Mouse (Mus musculus) left cerebral cortex, adult 2 months (tissue): ENCODE measurements around the gene Aebp1. TPM values are rescaled to one million over a fixed set of nuclear protein-coding genes. Genes with fewer than 3 reads are reported as not detected.

Source experiments
- DNase-seq, 2 experiments: peaks; one replicate each; pipeline ENCODE4 v3.0.0; 2021 to 2022; ENCODE audit warnings: low spot score in 2 of 2, mixed read lengths in 1 of 2; ENCODE audit errors: extremely low spot score in 1 of 2
- H3K27ac ChIP-seq: fragments of 200-600 bp; 2 replicates; pipeline ENCODE4 v1.8.1; 2022
- H3K4me3 ChIP-seq: fragments of 200-600 bp; 2 replicates; pipeline ENCODE4 v1.8.1; 2022
- CTCF ChIP-seq: fragments of 200-600 bp; IDR thresholded peaks from 2 replicates; pipeline ENCODE4 v1.8.1; 2022; ENCODE audit warnings: antibody characterized with exemption, mild to moderate bottlenecking, moderate library complexity
- intact Hi-C: fragments of 180-260 bp; cut with DNase I; formaldehyde crosslinking; loops from one replicate; pipeline ENCODE4 v1.15.1; 2025
- total RNA-seq, 2 experiments: library from RNA; stranded (reverse); gene quantifications; 2 replicates each; pipeline ENCODE4 v1.2.3; 2021

Gene Aebp1
- total RNA-seq, 2 experiments from 2014 or later, result 16.5 to 22.8 TPM

DNA sequence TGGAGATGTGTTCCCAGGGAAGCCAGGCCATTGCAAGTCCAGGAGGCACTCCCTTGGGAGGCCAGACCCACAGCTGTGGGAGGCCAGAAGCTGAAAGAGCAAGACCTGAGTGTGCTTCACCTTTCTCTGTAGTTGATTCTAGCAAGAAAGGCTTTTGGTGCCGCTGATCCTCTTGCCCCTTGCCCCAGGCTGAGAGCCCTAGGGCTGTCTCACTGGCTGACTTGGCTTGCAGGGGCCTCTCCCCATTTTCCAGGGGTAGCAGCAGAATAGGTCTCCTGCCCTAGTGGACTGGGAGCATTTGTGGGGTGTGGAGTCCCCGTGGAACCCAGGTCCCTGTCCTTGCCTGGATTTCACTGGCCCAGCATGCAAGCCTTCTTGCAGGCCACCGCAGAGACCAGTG, 39.6 kb downstream of the Aebp1 start:
- Histone ChIP-seq H3K4me3 (peak overlapping the region; percentile 33; the same call in 1 of the 2 replicates), H3K27ac (peak overlapping the region; percentile 73)
- TF ChIP-seq CTCF, result no peak
- DNase-seq, result no peak
- intact Hi-C loops, result no loop called here

DNA sequence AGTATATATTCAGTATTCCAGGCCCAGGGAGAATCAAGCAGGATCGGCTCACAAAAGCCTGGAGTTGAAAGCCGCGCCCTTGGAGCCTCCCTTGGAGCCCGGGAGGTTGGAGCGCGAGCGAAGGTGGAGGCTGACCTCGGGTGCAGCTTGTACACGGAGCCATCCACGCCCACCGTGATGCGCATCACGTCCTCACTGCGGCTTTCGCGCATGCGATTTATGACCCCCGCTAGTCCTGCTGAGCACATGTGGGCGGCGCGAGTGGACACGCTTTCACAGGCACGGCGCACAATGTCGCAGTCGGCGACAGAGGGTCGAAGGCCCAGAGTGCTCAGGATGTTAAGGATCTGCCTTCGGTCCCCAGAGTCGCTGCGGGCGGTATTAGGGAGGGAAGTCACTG, 40.2 kb downstream of the Aebp1 start:
- peak overlapping the region; percentile 73 for H3K27ac ChIP-seq
- TF ChIP-seq CTCF, result no peak
- intact Hi-C loops, result no loop called here
- peak; percentile 50 to 71 for DNase-seq
- H3K4me3 ChIP-seq, result peak overlapping the region; percentile 33

DNA sequence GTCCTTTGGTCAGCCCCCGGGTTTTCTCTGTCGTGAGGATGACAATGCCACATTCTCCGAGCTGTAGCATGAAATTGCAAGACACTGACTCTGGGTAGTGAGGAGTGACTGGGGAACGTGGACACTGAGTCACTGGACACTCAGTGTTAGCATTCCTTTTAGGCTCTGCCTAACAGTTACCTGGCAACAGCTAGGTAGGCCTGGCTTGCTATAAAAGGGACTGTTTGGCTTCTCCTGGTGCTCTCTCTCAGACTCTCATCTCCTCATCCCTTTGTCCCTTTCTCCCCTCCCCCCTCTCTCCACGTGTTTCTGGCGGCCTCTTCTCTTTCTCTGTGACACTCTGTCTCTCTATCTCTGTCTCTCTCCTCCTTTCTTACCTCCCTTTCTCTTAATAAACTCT, 40.6 kb downstream of the Aebp1 start:
- DNase-seq, result no peak
- intact Hi-C loops, result no loop called here
- no peak for TF ChIP-seq CTCF
- peak overlapping the region; percentile 33 for H3K4me3 ChIP-seq
- peak overlapping the region; percentile 73 for H3K27ac ChIP-seq

DNA sequence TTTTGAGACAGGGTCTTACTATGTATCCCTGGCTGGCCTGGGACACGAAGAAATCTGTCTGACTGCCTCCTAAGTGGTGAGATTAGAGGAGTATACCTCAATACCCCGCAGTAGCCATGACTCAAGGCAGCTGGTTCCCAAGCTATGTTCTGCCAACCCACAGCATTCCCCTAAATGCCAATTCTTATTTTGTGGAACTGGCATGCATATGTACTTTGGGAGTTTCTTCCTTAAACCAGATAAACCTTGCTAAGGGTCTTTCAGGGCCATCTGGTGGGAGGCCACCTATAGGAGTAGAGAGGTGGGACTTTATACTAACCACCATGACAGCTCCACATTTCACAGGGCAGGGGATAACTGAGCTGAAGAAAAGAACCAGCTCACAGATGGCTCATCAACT, 42.1 kb downstream of the Aebp1 start:
- Histone ChIP-seq H3K4me3 (no peak overlapping the region), H3K27ac (no peak overlapping the region; the same call in none of the 2 replicates)
- no peak for TF ChIP-seq CTCF
- intact Hi-C loops, result no loop called here
- DNase-seq, result peak in 1 of 2 experiments; percentile 33

DNA sequence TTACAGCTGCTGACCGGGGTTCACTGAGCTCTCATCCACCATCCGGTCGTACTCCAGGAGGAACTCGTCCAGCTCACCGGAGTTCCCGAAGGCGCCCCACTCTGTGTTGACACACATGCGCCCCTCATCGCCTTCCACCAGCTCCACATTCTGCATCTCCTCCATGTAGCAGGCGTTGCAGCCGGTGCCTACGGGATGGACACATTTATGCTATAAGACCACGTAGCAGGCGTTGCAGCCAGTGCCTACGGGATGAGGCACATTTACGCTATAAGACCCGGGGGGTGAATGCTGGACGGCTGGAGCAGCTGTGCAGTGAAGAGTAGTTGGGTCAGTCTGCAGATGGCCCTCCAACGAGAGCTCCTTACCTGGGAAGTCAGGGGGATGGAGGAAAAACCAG, 42.6 kb downstream of the Aebp1 start:
- intact Hi-C loops, result no loop called here
- TF ChIP-seq CTCF, result no peak

DNA sequence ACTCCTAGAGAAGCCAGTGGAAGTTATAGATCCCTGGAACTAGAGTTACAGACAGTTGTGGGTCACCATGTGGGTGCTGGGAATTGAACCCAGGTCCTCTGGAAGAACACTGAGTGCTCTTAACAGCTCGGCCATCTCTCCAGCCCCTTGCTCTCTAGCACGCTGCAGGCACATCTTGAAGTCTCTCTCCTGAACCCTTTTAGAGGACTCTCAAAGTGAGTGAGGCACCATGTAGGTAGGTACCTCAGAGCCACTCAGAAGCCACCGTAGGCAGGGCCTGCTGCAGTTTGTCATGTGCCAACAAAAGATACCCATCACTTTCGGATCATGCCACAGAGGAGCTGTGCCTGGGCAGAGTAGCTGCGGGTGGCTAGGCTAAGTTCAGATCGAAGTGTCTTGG, 43.1 kb downstream of the Aebp1 start:
- no peak for TF ChIP-seq CTCF
- no peak for DNase-seq
- no peak overlapping the region for H3K4me3 ChIP-seq
- intact Hi-C loops, result no loop called here
- no peak overlapping the region for H3K27ac ChIP-seq

More for the DNA sequence above, 42.6 kb downstream of the Aebp1 start:
- no peak overlapping the region for H3K4me3 ChIP-seq
- no peak overlapping the region; the same call in 1 of the 2 replicates for H3K27ac ChIP-seq
- no peak for DNase-seq

GRCm38 (mm10) chr11:5905778-5906518, 44.2 kb downstream of the Aebp1 start:
- DNase-seq, result no peak
- no peak for TF ChIP-seq CTCF

DNA sequence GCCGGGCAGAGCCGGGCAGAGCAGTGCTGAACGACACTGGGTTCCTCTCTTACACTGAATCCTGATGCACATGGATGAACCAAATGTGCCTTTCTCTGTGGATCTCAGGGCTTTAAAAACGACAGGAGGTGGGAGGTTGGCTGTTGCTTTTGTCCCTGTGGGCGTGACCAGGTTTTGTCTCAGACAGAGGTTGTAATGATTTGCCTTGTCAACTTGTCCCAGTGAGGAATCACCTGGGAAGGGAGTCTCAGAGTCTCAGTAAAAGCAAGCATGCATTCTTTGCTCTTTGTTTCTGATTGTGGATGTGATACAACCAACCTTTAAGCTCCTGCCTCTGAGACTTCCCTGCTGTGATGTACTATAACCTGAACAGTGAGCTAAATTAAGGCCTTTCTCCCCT, 45.3 kb downstream of the Aebp1 start:
- H3K4me3 ChIP-seq, result no peak overlapping the region
- DNase-seq, result no peak
- intact Hi-C loops, result no loop called here
- TF ChIP-seq CTCF, result no peak
- no peak overlapping the region for H3K27ac ChIP-seq

More at GRCm38 (mm10) chr11:5905778-5906518, 44.2 kb downstream of the Aebp1 start:
- intact Hi-C loops, result no loop called here
- Histone ChIP-seq H3K4me3 (no peak overlapping the region), H3K27ac (no peak overlapping the region; the same call in 1 of the 2 replicates)

DNA sequence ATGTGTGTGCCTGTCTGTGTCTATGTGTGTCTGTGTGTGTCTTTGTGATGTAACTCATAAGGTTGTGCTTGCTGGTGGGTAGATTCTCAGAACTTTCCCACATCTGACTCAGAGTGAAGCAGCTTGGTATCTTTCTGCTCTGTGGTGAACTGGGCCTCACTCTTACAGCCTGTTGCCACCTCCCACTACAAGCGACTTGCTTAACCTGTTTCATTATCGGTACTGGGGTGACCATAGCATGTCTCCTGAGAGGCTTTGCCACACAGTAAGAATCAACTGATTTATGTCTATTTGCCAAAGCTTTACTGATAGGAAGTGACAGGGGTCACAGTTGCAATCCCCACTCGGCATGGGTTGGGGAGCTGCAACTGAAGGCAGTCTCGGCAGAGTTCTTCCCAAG, 46.9 kb downstream of the Aebp1 start:
- no peak for DNase-seq
- no peak overlapping the region for H3K4me3 ChIP-seq
- TF ChIP-seq CTCF, result no peak
- H3K27ac ChIP-seq, result no peak overlapping the region
- intact Hi-C loops, result no loop called here

DNA sequence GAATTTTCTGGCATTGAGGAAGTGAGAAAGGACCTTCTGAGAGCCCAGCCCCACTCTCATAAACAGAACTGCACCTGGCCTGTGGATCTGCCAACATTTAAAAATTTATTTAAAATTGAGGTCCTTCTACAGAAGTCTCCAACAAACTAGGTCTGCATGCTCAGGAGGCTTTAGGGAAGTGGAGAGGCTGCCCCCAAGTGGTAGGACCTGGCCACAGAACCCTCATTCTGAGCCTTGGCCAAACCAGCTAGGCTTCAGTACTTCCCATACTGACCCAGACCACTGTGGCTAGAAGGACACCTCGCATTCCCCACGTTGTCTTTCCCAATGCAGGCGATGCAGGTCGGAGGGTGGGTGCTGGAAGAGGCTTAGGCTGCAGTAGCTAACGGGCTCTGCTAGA, 50.9 kb downstream of the Aebp1 start:
- DNase-seq, result peak; percentile 66 to 71
- Histone ChIP-seq H3K4me3 (no peak overlapping the region), H3K27ac (0 out of 2 replicates have a peak overlapping the region, but pooled peaks have one; percentile 30)
- TF ChIP-seq CTCF, result peak; percentile 78
- intact Hi-C loops, result loop anchor here (2.0 kb wide), 1 partner anchor 26 kb away; no protein-coding TSS in a partner anchor

DNA sequence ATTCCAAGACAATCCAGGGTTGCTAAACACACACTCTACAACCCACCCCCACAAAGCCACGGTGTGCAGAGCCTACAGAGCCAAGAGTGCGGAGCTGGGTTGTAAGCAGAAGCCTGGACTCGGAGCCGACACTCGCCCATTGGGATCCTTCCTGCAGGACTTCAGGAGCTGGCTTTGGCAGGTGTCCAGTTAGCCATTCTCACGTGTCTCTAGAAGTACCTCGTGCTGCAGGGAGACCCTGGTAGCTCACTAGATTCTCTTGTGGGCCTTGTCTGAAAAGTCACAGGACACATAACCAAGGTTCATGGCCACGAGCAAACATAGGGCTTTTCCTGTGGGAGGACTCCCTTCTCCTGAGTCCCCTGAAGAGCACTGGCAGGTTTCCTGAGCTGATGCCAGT, 51.5 kb downstream of the Aebp1 start:
- H3K4me3 ChIP-seq, result no peak overlapping the region
- peak in 1 of 2 experiments; percentile 27 for DNase-seq
- intact Hi-C loops, result loop anchor here (2.0 kb wide), 1 partner anchor 26 kb away; no protein-coding TSS in a partner anchor
- TF ChIP-seq CTCF, result no peak
- no peak overlapping the region for H3K27ac ChIP-seq

GRCm38 (mm10) chr11:5913936-5914335, 52.2 kb downstream of the Aebp1 start:
- Histone ChIP-seq H3K4me3 (no peak overlapping the region), H3K27ac (no peak overlapping the region)
- intact Hi-C loops, result loop anchor here (2.0 kb wide), 1 partner anchor 27 kb away; no protein-coding TSS in a partner anchor
- DNase-seq, result no peak
- TF ChIP-seq CTCF, result no peak

DNA sequence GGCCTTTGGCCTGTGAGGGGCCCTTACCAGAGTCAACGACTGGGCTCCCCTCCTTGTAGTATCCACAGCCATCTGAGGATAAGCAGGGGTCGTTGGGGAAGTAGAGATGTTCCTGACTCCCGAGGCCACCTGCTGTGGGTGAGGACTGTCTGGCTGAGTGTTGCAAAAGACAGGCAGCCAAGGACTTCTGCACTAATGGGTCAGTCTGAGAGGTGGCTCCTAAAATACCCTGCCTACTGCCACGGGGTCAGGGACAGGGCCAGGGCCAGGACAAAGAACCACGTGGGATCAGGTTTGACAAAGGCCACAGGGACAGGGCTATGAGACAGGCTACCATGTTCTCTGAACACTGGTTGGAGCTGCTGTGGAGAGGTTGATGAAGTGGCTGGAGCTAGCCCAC, 53.2 kb downstream of the Aebp1 start:
- intact Hi-C loops, result no loop called here
- Histone ChIP-seq H3K4me3 (no peak overlapping the region), H3K27ac (peak overlapping the region; percentile 8; the same call in 1 of the 2 replicates)
- TF ChIP-seq CTCF, result no peak
- no peak for DNase-seq
